Mouse (Mus musculus) forebrain, embryonic 10.5 days (tissue): ENCODE measurements around the gene Scn7a. TPM values are rescaled to one million over a fixed set of nuclear protein-coding genes. Genes with fewer than 3 reads are reported as not detected.

ENCODE experiments used
- DNase-seq: peaks from one replicate; pipeline ENCODE4 v3.0.0-alpha.2; 2017; ENCODE audit warnings: low spot score; ENCODE audit errors: extremely low spot score
- H3K27ac ChIP-seq: fragments of 300-500 bp; sonication (generic); 2 replicates; pipeline ENCODE4 v1.5.1; 2016; ENCODE audit warnings: mild to moderate bottlenecking
- H3K27me3 ChIP-seq: fragments of 300-500 bp; sonication (generic); 2 replicates; pipeline ENCODE4 v1.6.1; 2016; ENCODE audit warnings: mild to moderate bottlenecking; ENCODE audit not compliant: poor library complexity, severe bottlenecking
- H3K36me3 ChIP-seq: fragments of 300-500 bp; sonication (generic); replicated peaks from 2 replicates; pipeline ENCODE4 v1.6.1; 2016; ENCODE audit warnings: mild to moderate bottlenecking, moderate library complexity
- H3K4me1 ChIP-seq: fragments of 300-500 bp; sonication (generic); 2 replicates; pipeline ENCODE4 v1.6.1; 2016
- H3K4me3 ChIP-seq: fragments of 300-500 bp; sonication (generic); 2 replicates; pipeline ENCODE4 v1.5.1; 2016; ENCODE audit warnings: mild to moderate bottlenecking, moderate library complexity
- H3K9me3 ChIP-seq: fragments of 300-500 bp; sonication (generic); 2 replicates; pipeline ENCODE4 v1.6.1; 2016; ENCODE audit warnings: mild to moderate bottlenecking, moderate library complexity
- WGBS: fragments of 180-500 bp; shearing (Covaris S2); methylation state at CpG from one replicate; pipeline ENCODE4 v1.1.7; 2016; 5-methylcytosine and 5-hydroxymethylcytosine counted together
- polyA plus RNA-seq: library from polyadenylated mRNA; unstranded; fragments of >200 nt; fragmentation: Nextera tagmentation; extraction: Ambion mirVana; gene quantifications from 2 replicates; pipeline ENCODE4 v1.2.1, GENCODE M21; 2016

Gene Scn7a
- polyA plus RNA-seq: 0.01 TPM in 1 of 2 replicates, not detected in the other

- Histone ChIP-seq H3K27me3 (no peaks in the 10 kb centered on the region), H3K9me3 (no peaks in the 10 kb centered on the region), H3K36me3 (no peaks in the 10 kb centered on the region), H3K4me3 (no peak within 1 kb of the TSS), H3K27ac (no peak within 1 kb of the TSS), H3K4me1 (peaks cover 5% of the 10 kb centered on the region; the same call in 1 of the 2 replicates)
- DNase-seq: no peak
- WGBS: 47% methylated on average over 6 of the region's 6 CpGs
Observed at GRCm38 (mm10) chr2:66784765-66785164, at the start of gene Scn7a. Gene Scn7a (minus strand): TSS chr2:66784914.

- 85% methylated on average over 1 of the region's 1 CpGs for WGBS
- Histone ChIP-seq H3K4me3 (no peak overlapping the region), H3K27me3 (no peaks in the 10 kb centered on the region), H3K4me1 (no peaks in the 10 kb centered on the region), H3K9me3 (no peaks in the 10 kb centered on the region), H3K27ac (no peak overlapping the region), H3K36me3 (no peaks in the 10 kb centered on the region)
- no peak for DNase-seq
Observed at GRCm38 (mm10) chr2:66827729-66828128, 43.0 kb upstream of the Scn7a start.

- Histone ChIP-seq H3K4me3 (no peak overlapping the region), H3K9me3 (no peaks in the 10 kb centered on the region), H3K27me3 (no peaks in the 10 kb centered on the region), H3K4me1 (no peaks in the 10 kb centered on the region), H3K36me3 (no peaks in the 10 kb centered on the region), H3K27ac (no peak overlapping the region)
- no peak for DNase-seq
- WGBS: 44% methylated on average over 7 of the region's 7 CpGs
Observed at GRCm38 (mm10) chr2:66819862-66820559, 35.3 kb upstream of the Scn7a start.

GRCm38 (mm10) chr2:66799676-66800249 is 15.0 kb upstream of the Scn7a start:
- Histone ChIP-seq H3K36me3 (no peaks in the 10 kb centered on the region), H3K27ac (no peak overlapping the region), H3K4me3 (no peak overlapping the region), H3K9me3 (no peaks in the 10 kb centered on the region), H3K4me1 (no peaks in the 10 kb centered on the region), H3K27me3 (no peaks in the 10 kb centered on the region)
- 52% methylated on average over 4 of the region's 4 CpGs for WGBS
- DNase-seq: no peak

- 82% methylated on average over 1 of the region's 1 CpGs for WGBS
Observed at GRCm38 (mm10) chr2:66797493-66797892, 12.8 kb upstream of the Scn7a start.

GRCm38 (mm10) chr2:66791629-66792028 is 6.9 kb upstream of the Scn7a start:
- Histone ChIP-seq H3K27me3 (no peaks in the 10 kb centered on the region), H3K9me3 (no peaks in the 10 kb centered on the region), H3K27ac (no peak overlapping the region), H3K4me1 (no peaks in the 10 kb centered on the region), H3K36me3 (no peaks in the 10 kb centered on the region), H3K4me3 (no peak overlapping the region)
- 88% methylated on average over 1 of the region's 1 CpGs for WGBS
- DNase-seq: no peak

More at GRCm38 (mm10) chr2:66797493-66797892, 12.8 kb upstream of the Scn7a start:
- H3K4me1 ChIP-seq: no peaks in the 10 kb centered on the region
- H3K9me3 ChIP-seq: no peaks in the 10 kb centered on the region
- no peaks in the 10 kb centered on the region for H3K27me3 ChIP-seq
- DNase-seq: no peak
- no peak overlapping the region for H3K27ac ChIP-seq
- H3K36me3 ChIP-seq: no peaks in the 10 kb centered on the region
- no peak overlapping the region for H3K4me3 ChIP-seq

- 94% methylated on average over 2 of the region's 2 CpGs for WGBS
- Histone ChIP-seq H3K4me3 (no peak overlapping the region), H3K27ac (no peak overlapping the region)
Observed at GRCm38 (mm10) chr2:66780884-66781283, 3.8 kb downstream of the Scn7a start.

GRCm38 (mm10) chr2:66767980-66768379 is 16.7 kb downstream of the Scn7a start:
- no peak overlapping the region for H3K27ac ChIP-seq
- no peaks in the 10 kb centered on the region for H3K27me3 ChIP-seq
- H3K4me3 ChIP-seq: no peak overlapping the region
- WGBS: 89% methylated on average over 2 of the region's 2 CpGs
- no peaks in the 10 kb centered on the region for H3K9me3 ChIP-seq
- DNase-seq: no peak
- no peaks in the 10 kb centered on the region for H3K4me1 ChIP-seq
- H3K36me3 ChIP-seq: no peaks in the 10 kb centered on the region

More at GRCm38 (mm10) chr2:66780884-66781283, 3.8 kb downstream of the Scn7a start:
- Histone ChIP-seq H3K36me3 (no peaks in the 10 kb centered on the region), H3K9me3 (no peaks in the 10 kb centered on the region), H3K27me3 (no peaks in the 10 kb centered on the region), H3K4me1 (peaks cover 5% of the 10 kb centered on the region; the same call in 1 of the 2 replicates)
- no peak for DNase-seq

GRCm38 (mm10) chr2:66765170-66765569 is 19.5 kb downstream of the Scn7a start:
- Histone ChIP-seq H3K27me3 (no peaks in the 10 kb centered on the region), H3K9me3 (no peaks in the 10 kb centered on the region), H3K4me1 (no peaks in the 10 kb centered on the region), H3K27ac (no peak overlapping the region), H3K4me3 (no peak overlapping the region), H3K36me3 (no peaks in the 10 kb centered on the region)
- DNase-seq: no peak
- 88% methylated on average over 1 of the region's 1 CpGs for WGBS

- H3K36me3 ChIP-seq: no peaks in the 10 kb centered on the region
- DNase-seq: no peak
- no peaks in the 10 kb centered on the region for H3K9me3 ChIP-seq
- no peaks in the 10 kb centered on the region for H3K27me3 ChIP-seq
- H3K4me1 ChIP-seq: no peaks in the 10 kb centered on the region
- no peak overlapping the region for H3K4me3 ChIP-seq
- H3K27ac ChIP-seq: no peak overlapping the region
Observed at GRCm38 (mm10) chr2:66762905-66763304, 21.8 kb downstream of the Scn7a start.

- Histone ChIP-seq H3K9me3 (no peaks in the 10 kb centered on the region), H3K27ac (no peak overlapping the region), H3K36me3 (no peaks in the 10 kb centered on the region), H3K27me3 (no peaks in the 10 kb centered on the region), H3K4me3 (no peak overlapping the region), H3K4me1 (no peaks in the 10 kb centered on the region)
- no peak for DNase-seq
- 93% methylated on average over 3 of the region's 3 CpGs for WGBS
Observed at GRCm38 (mm10) chr2:66728002-66728401, 56.7 kb downstream of the Scn7a start.

- Histone ChIP-seq H3K9me3 (no peaks in the 10 kb centered on the region), H3K27me3 (no peaks in the 10 kb centered on the region), H3K27ac (no peak overlapping the region), H3K4me3 (no peak overlapping the region), H3K4me1 (no peaks in the 10 kb centered on the region), H3K36me3 (no peaks in the 10 kb centered on the region)
- no peak for DNase-seq
Observed at GRCm38 (mm10) chr2:66727585-66727974, 57.1 kb downstream of the Scn7a start.

GRCm38 (mm10) chr2:66726878-66727584 is 57.7 kb downstream of the Scn7a start:
- H3K9me3 ChIP-seq: no peaks in the 10 kb centered on the region
- no peaks in the 10 kb centered on the region for H3K36me3 ChIP-seq
- no peak overlapping the region for H3K4me3 ChIP-seq
- no peaks in the 10 kb centered on the region for H3K4me1 ChIP-seq
- 75% methylated on average over 2 of the region's 2 CpGs for WGBS
- no peak for DNase-seq
- no peaks in the 10 kb centered on the region for H3K27me3 ChIP-seq
- no peak overlapping the region for H3K27ac ChIP-seq
